Mouse (Mus musculus): Measurements from ENCODE around the gene Nifk. TPM values are rescaled to one million over a fixed set of nuclear protein-coding genes. Genes with fewer than 3 reads are reported as not detected.

Nifk gene
- polyA plus RNA-seq, 1 experiment, result 56.5 TPM

DNA sequence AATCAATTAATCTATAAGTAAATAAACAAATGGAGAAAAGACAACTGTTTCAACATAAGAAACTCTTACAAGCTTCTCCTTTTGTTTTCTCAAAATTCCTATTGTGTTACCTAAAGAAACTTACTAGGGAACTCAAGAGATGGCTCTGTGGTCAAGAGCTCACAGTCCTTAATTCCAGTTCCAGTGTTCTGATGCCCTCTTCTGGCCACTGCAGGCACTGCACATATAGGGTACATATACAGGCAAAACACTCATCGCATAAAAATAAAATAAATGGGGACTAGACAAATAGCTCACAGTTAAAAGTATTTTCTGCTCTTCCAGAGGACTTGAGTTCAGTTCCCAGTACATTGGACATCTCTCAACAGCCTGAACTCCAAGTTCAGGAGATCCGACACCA is 943 bp upstream of the Nifk start:
- no peak overlapping the region for H3K4me3 ChIP-seq (ENCODE audit: insufficient read depth, low read length)
- TF ChIP-seq POLR2A (IDR thresholded peaks at IDR 0.05; ENCODE audit: low read depth, low read length) (no peak), CTCF (IDR thresholded peaks at IDR 0.05; ENCODE audit: borderline replicate concordance, insufficient read depth, low read length) (no peak)
- H3K4me1 ChIP-seq (ENCODE audit: control insufficient read depth, insufficient read depth, low read length), result peaks cover 3% of the 10 kb centered on the region
- H3K27ac ChIP-seq (ENCODE audit: insufficient read depth, low read length), result no peak overlapping the region

DNA sequence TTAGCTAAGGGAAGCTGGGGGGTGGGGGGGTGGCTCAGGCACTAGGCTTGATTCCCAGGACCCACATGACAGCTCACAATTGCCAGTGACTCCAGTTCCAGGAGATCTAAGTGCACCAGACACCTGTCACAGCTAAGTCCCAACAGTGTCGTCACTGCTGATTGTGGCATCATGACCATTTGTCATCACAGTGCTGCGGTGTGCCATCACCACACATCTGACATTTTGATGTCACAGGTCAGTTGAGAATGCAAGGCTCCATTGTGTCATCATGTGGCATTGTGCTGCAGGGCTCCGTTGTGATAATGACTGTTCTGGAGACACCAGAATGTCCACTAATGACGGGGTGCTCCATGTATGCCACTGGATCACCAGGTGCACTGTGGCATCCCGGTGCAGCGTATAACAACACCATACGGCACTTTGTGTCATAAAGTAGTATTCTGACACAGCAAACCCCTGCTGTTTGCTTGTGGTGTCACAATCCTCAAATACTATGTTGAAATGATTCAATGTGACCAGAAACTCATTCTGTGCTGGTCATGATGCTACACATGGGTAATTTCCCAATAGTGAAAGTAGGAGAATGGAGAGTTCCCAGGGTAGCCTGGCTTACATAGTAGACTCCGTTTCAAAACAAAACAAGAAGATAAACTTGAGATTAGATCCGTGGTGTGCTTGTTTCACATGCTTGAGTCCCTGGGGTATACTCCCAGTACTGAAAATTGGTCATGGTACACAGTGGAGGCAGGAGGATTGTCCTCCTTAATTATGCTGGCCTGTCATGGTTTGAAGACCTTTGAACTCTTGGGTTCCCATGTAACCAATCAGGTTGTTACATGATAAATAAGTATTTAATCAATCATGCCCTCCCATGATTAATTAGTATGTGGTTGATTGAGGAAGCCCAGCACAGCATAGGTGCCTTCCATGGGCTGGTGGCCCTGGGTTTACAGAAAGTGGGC is 13.4 kb downstream of the Nifk start:
- TF ChIP-seq POLR2A (IDR thresholded peaks at IDR 0.05; ENCODE audit: low read depth, low read length) (no peak), CTCF (IDR thresholded peaks at IDR 0.05; ENCODE audit: borderline replicate concordance, insufficient read depth, low read length) (no peak)
- Histone ChIP-seq H3K27ac (ENCODE audit: insufficient read depth, low read length) (no peak overlapping the region), H3K4me1 (ENCODE audit: control insufficient read depth, insufficient read depth, low read length) (no peaks in the 10 kb centered on the region), H3K4me3 (ENCODE audit: insufficient read depth, low read length) (no peak overlapping the region)

DNA sequence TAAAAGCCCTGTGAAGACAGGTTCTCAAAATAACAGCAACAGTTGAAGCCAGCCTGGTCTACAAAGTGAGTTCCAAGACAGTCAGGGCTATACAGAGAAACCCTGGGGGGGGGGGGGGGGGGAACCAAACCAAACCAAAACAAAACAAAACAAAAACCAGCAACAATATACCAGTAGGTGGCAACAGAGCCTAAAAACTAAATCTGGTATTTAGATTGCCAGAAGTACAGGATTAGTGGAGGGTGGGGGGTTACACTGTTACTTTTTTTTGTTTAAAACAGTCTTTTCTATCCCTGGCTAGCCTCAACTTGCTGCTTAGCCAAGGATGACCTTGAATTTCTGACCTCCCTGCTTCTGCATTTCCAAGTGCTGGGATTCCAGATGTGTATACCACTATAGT is 14.2 kb downstream of the Nifk start:
- TF ChIP-seq CTCF (IDR thresholded peaks at IDR 0.05; ENCODE audit: borderline replicate concordance, insufficient read depth, low read length), result no peak
- TF ChIP-seq POLR2A (IDR thresholded peaks at IDR 0.05; ENCODE audit: low read depth, low read length), result no peak
- H3K4me3 ChIP-seq (ENCODE audit: insufficient read depth, low read length), result no peak overlapping the region
- H3K4me1 ChIP-seq (ENCODE audit: control insufficient read depth, insufficient read depth, low read length), result no peaks in the 10 kb centered on the region
- no peak overlapping the region for H3K27ac ChIP-seq (ENCODE audit: insufficient read depth, low read length)

DNA sequence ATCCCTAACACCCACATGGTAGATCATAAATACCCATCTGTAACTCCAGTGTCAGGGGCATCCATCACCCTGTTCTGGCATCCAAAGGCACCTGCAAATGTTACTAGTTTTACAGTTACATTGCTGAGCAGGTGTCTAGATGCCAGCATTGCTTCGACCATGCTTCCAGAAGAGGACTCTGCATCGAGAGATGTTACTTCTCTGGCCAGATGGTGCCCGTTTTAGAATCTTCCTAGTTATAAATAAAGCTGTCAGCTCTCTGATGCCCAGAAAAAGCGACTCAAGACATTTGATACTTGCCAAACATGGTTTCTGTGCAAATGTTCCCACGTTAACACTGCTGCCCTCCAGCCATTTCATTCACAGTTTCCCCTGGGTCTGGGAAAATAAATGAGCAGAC is 16.3 kb downstream of the Nifk start:
- TF ChIP-seq CTCF (IDR thresholded peaks at IDR 0.05; ENCODE audit: borderline replicate concordance, insufficient read depth, low read length) (no peak), POLR2A (IDR thresholded peaks at IDR 0.05; ENCODE audit: low read depth, low read length) (no peak)
- H3K27ac ChIP-seq (ENCODE audit: insufficient read depth, low read length), result no peak overlapping the region
- no peaks in the 10 kb centered on the region for H3K4me1 ChIP-seq (ENCODE audit: control insufficient read depth, insufficient read depth, low read length)
- H3K4me3 ChIP-seq (ENCODE audit: insufficient read depth, low read length), result no peak overlapping the region

DNA sequence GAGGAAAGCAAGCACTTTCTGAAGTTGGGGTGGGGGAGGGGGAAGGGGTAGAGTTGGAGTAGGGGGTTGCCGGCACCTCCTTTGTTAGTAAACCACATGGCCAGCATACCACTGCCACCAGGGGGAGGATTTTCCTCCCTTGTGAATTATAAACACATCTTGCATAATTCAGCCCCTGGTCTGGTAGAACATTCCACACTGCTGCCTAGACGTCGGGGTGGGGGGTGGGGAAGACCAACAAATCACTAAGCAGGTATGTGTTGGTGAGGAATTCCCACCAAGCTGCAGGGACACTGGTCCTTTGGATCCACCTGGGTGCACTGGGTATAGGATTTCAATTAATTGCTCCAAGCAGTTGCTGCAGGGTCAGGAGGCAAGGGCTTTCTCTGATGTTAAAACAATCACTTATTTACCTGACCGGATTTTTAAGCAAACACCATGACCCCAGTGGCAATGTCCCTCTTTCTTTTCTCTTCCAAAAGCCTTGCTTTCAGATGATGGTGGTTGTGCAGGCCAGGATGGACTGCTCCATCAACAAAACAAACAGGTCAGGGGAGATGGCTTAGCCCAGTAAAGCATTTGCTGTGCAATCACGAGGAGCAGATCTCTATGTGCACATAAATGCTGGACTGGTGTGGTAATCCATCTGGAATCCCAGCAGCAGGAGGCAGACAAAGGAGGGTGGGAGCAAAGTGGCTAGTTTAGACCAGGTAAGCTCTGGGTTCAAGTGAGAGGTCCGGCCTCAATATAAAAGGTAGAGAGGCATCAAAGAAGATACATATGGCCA is 22.2 kb downstream of the Nifk start:
- Histone ChIP-seq H3K4me1 (ENCODE audit: control insufficient read depth, insufficient read depth, low read length) (no peaks in the 10 kb centered on the region), H3K27ac (ENCODE audit: insufficient read depth, low read length) (no peak overlapping the region), H3K4me3 (ENCODE audit: insufficient read depth, low read length) (no peak overlapping the region)
- TF ChIP-seq CTCF (IDR thresholded peaks at IDR 0.05; ENCODE audit: borderline replicate concordance, insufficient read depth, low read length) (no peak), POLR2A (IDR thresholded peaks at IDR 0.05; ENCODE audit: low read depth, low read length) (no peak)

DNA sequence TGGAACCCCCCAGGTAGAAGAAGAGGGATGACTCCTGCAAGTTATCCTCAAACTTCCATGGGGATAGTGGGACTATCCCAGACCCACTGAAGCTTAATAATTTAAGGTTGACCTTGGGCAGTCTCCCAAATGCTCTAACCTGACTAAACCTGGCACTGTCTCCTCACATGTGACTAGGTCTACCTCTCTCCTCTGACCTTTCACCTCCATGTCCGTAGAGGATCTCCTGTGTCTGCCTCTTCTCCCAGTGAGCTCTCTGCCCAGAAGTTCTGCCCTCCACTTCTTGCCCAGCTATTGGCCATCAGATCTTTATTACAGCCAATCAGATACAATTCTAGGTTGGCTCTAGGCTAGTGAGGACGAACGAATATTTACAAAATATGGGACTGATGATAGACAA is 28.3 kb downstream of the Nifk start:
- Histone ChIP-seq H3K4me3 (ENCODE audit: insufficient read depth, low read length) (no peak overlapping the region), H3K27ac (ENCODE audit: insufficient read depth, low read length) (no peak overlapping the region), H3K4me1 (ENCODE audit: control insufficient read depth, insufficient read depth, low read length) (no peaks in the 10 kb centered on the region)
- TF ChIP-seq CTCF (IDR thresholded peaks at IDR 0.05; ENCODE audit: borderline replicate concordance, insufficient read depth, low read length), result no peak
- no peak for TF ChIP-seq POLR2A (IDR thresholded peaks at IDR 0.05; ENCODE audit: low read depth, low read length)

DNA sequence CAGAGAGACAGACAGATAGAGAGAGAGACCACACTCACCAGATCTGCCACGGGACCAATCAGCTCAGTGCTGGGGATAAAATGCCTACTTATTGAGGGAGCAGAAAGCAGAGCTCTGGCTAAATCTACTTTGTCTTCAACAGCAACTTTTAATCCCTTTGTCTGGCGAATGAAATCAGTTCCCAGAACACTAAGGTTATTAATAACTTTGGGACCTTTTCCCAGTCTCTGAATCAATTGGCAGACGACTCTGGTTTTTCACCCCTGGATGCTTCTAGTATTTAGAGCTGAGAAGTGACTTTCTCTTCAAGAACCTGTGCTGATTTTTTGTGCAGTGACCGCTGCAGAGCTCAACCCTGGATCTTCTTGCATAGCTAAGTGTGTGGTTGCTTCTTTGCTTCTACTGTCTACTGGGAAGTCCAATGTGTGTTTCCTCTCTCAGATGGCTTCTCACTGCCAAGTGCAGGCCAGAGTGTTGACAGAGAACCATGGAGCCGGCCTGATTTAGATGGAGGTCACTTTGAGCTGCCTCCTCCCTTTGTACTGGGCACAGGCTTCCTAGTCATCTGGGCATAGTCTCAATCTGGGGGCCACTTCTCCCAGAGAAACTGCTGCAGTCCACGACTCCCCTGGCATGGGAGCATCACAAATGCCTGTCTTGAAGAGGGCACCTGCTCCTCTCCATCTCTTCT is 37.6 kb downstream of the Nifk start:
- H3K4me3 ChIP-seq (ENCODE audit: insufficient read depth, low read length), result no peak overlapping the region
- TF ChIP-seq CTCF (IDR thresholded peaks at IDR 0.05; ENCODE audit: borderline replicate concordance, insufficient read depth, low read length) (no peak), POLR2A (IDR thresholded peaks at IDR 0.05; ENCODE audit: low read depth, low read length) (no peak)
- no peaks in the 10 kb centered on the region for H3K4me1 ChIP-seq (ENCODE audit: control insufficient read depth, insufficient read depth, low read length)
- peak overlapping the region; percentile 63; the same call in 1 of the 2 replicates for H3K27ac ChIP-seq (ENCODE audit: insufficient read depth, low read length)

DNA sequence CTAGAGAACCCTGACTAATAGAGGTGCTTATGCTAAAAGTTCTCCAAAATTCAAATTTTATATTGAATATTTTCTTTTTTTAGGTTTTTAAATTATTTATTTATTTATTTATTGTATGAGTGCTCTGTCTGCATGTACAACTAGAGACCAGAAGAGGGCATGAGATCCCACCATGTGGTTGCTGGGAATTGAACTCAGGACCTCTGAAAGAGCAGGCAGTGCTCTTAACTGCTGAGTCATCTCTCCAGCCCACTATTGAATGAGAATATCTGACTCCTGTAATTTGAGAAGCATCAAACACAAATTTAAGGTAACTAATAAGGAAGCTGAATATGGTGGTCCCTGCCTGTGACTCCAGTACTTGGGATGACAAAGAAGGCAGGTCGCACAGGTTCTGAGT is 46.3 kb downstream of the Nifk start:
- peaks cover 7% of the 10 kb centered on the region; the same call in 1 of the 2 replicates for H3K4me1 ChIP-seq (ENCODE audit: control insufficient read depth, insufficient read depth, low read length)
- no peak for TF ChIP-seq POLR2A (IDR thresholded peaks at IDR 0.05; ENCODE audit: low read depth, low read length)
- no peak for TF ChIP-seq CTCF (IDR thresholded peaks at IDR 0.05; ENCODE audit: borderline replicate concordance, insufficient read depth, low read length)
- H3K4me3 ChIP-seq (ENCODE audit: insufficient read depth, low read length), result no peak overlapping the region
- H3K27ac ChIP-seq (ENCODE audit: insufficient read depth, low read length), result peak overlapping the region; percentile 87

DNA sequence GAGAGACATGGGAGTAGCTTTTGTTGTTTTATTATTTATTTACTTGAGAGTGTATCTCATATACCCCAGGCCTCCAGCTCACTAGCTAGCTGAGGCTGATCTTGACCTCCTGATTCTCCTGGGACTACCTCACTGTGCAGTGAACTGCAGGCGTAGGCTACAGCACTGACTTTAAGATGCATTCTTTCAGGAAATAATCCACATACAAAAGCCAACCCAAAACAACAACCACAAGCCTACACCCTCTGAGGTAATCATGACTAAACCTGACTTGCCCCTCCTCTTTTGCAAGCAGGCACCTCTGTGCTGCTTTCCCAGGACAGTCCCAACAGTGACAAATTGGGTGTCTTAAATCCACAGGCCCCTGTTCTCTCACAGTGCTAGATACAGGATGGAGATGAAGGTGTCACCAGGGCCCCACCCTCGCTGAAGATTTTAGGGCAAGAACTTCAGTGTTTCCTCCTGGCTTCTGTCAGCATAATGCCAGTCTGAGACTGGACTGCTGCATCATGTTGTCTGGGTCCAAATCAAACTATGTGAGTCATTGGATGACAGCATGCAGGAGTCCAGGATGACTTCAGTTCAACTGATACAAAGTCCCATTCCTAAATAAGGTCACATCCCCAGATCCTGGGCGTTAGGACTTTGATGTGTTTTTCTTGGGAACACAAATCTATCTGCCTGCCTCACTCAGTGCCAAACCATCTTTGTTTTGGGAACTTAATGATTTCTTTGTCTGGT is 47.3 kb downstream of the Nifk start:
- TF ChIP-seq CTCF (IDR thresholded peaks at IDR 0.05; ENCODE audit: borderline replicate concordance, insufficient read depth, low read length) (no peak), POLR2A (IDR thresholded peaks at IDR 0.05; ENCODE audit: low read depth, low read length) (peak; percentile 15; the same call in 1 of the 2 replicates)
- Histone ChIP-seq H3K4me1 (ENCODE audit: control insufficient read depth, insufficient read depth, low read length) (peaks cover 7% of the 10 kb centered on the region; the same call in 1 of the 2 replicates), H3K27ac (ENCODE audit: insufficient read depth, low read length) (peak overlapping the region; percentile 87), H3K4me3 (ENCODE audit: insufficient read depth, low read length) (no peak overlapping the region)

Data from embryonic fibroblast, embryonic 13.5 days (primary cell).